Mouse (Mus musculus) frontal cortex, postnatal 10 days (tissue): ENCODE measurements at regions not wholly inside any gene's neighbourhood (a gene's known extent, or its start where the extent isn't known, plus 50 kb on each side); places are given as distances from the start of the nearest gene placed in this dataset.

Experiments
- DNase-seq, 2 experiments: peaks; one replicate each; pipeline ENCODE4 v3.0.0; 2022; ENCODE audit warnings: low spot score in 2 of 2, mixed read lengths in 1 of 2

GRCm38 (mm10) chr3:29890764-29891163 lies 657.0 kb downstream of the Mecom start:
- no peak for DNase-seq

- no peak for DNase-seq
These were observed 657.5 kb downstream of the Mecom start for GRCm38 (mm10) chr3:29890286-29890685.

GRCm38 (mm10) chr3:29889638-29890037 lies 658.2 kb downstream of the Mecom start:
- no peak for DNase-seq

- DNase-seq, result no peak
These were observed 667.8 kb downstream of the Mecom start for GRCm38 (mm10) chr3:29879966-29880365.

GRCm38 (mm10) chr3:29875768-29876167 lies 672.0 kb downstream of the Mecom start:
- no peak for DNase-seq

- no peak for DNase-seq
These were observed 685.4 kb downstream of the Mecom start for GRCm38 (mm10) chr3:29862437-29862836.

- no peak for DNase-seq
These were observed 695.3 kb downstream of the Mecom start for GRCm38 (mm10) chr3:29852465-29852864.

- no peak for DNase-seq
These were observed 712.4 kb downstream of the Mecom start for GRCm38 (mm10) chr3:29835432-29835831.

GRCm38 (mm10) chr3:29834884-29835283 lies 712.9 kb downstream of the Mecom start:
- DNase-seq, result no peak

- no peak for DNase-seq
These were observed 716.5 kb downstream of the Mecom start for GRCm38 (mm10) chr3:29831346-29831745.

- no peak for DNase-seq
These were observed 725.0 kb downstream of the Mecom start for GRCm38 (mm10) chr3:29822622-29823370.

- DNase-seq, result no peak
These were observed 730.8 kb downstream of the Mecom start for GRCm38 (mm10) chr3:29816964-29817363.

- DNase-seq, result no peak
These were observed 731.5 kb downstream of the Egfem1 start for GRCm38 (mm10) chr3:29813276-29813675.

- DNase-seq, result peak in 1 of 2 experiments; percentile 14
These were observed 730.8 kb downstream of the Egfem1 start for GRCm38 (mm10) chr3:29812480-29813240.

GRCm38 (mm10) chr3:29806046-29806445 lies 724.2 kb downstream of the Egfem1 start:
- no peak for DNase-seq

GRCm38 (mm10) chr3:29803456-29803855 lies 721.6 kb downstream of the Egfem1 start:
- DNase-seq, result no peak

- no peak for DNase-seq
These were observed 719.3 kb downstream of the Egfem1 start for GRCm38 (mm10) chr3:29801081-29801480.

GRCm38 (mm10) chr3:29774365-29774764 lies 692.5 kb downstream of the Egfem1 start:
- no peak for DNase-seq

- DNase-seq, result no peak
These were observed 689.4 kb downstream of the Egfem1 start for GRCm38 (mm10) chr3:29771194-29771593.

- no peak for DNase-seq
These were observed 686.8 kb downstream of the Egfem1 start for GRCm38 (mm10) chr3:29768592-29768991.

GRCm38 (mm10) chr3:29764021-29764420 lies 682.2 kb downstream of the Egfem1 start:
- no peak for DNase-seq

GRCm38 (mm10) chr3:29757821-29758494 lies 676.1 kb downstream of the Egfem1 start:
- DNase-seq, result no peak
